Mouse (Mus musculus) stomach, postnatal 0 days (tissue): Measurements from ENCODE around the gene Arpc4.
A peak's percentile ranks its signal among the peaks of the same experiment; 100 is the strongest.

Experiments used
- CTCF ChIP-seq: IDR thresholded peaks from 2 replicates; pipeline ENCODE4 v1.5.1; 2016; ENCODE audit warnings: antibody characterized with exemption, low read depth, mild to moderate bottlenecking, moderate library complexity
- EP300 ChIP-seq: optimal IDR thresholded peaks from 2 replicates; pipeline ENCODE3; 2016; ENCODE audit warnings: antibody characterized with exemption

DNA sequence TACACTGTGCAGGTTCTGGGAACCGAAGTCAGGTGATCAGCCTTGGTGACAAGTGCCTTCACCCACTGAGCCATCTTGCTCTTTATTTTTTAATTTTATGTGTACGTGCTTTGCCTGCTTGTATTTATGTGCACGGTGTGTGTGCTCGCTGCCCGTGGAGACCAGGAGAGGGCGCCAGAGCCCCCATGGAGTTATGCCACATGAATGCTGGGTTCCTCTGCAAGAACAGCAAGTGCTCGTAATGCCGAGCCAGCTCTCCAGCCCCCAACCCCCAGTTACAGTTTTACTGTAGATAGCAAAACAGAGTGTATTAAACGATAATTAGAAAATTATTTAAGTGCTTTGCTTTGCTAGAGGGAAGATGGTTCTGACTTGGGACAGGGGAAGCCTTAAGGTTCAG, 28.8 kb downstream of the Arpc4 start:
- TF ChIP-seq CTCF = peak; percentile 48
- no peak for TF ChIP-seq EP300
